Mouse (Mus musculus): ENCODE measurements around the gene BC030870. TPM values are rescaled to one million over a fixed set of nuclear protein-coding genes. Genes with fewer than 3 reads are reported as not detected.

Gene BC030870
- polyA plus RNA-seq, 1 experiment from 2014 or later, result 2.6 TPM

GRCm38 (mm10) chr8:65104041-65104440 lies 25.3 kb downstream of the BC030870 start:
- Histone ChIP-seq H3K36me3 (ENCODE audit: insufficient read depth) (no peaks in the 10 kb centered on the region), H3K27ac (ENCODE audit: low read depth) (no peak overlapping the region), H3K9ac (no peak overlapping the region), H3K9me3 (ENCODE audit: low read depth, low read length) (no peaks in the 10 kb centered on the region), H3K4me1 (ENCODE audit: insufficient read depth) (no peaks in the 10 kb centered on the region), H3K4me2 (no peak overlapping the region), H3K4me3 (ENCODE audit: low read depth, low read length) (no peak overlapping the region), H3K27me3 (ENCODE audit: insufficient read depth, low read length) (no peaks in the 10 kb centered on the region)
- ATAC-seq (ENCODE audit: insufficient read depth), result no peak
- TF ChIP-seq CTCF (IDR thresholded peaks at IDR 0.05; ENCODE audit: low read depth), result no peak
- no peak for DNase-seq
- WGBS, result 55% methylated on average over 4 of the region's 4 CpGs

GRCm38 (mm10) chr8:65103632-65104031 lies 25.7 kb downstream of the BC030870 start:
- no peaks in the 10 kb centered on the region for H3K9me3 ChIP-seq (ENCODE audit: low read depth, low read length)
- H3K27ac ChIP-seq (ENCODE audit: low read depth), result no peak overlapping the region
- DNase-seq, result no peak
- no peaks in the 10 kb centered on the region for H3K27me3 ChIP-seq (ENCODE audit: insufficient read depth, low read length)
- ATAC-seq (ENCODE audit: insufficient read depth), result no peak
- H3K4me3 ChIP-seq (ENCODE audit: low read depth, low read length), result no peak overlapping the region
- no peaks in the 10 kb centered on the region for H3K36me3 ChIP-seq (ENCODE audit: insufficient read depth)
- H3K4me2 ChIP-seq, result no peak overlapping the region
- WGBS, result 87% methylated on average over 7 of the region's 7 CpGs
- no peak for TF ChIP-seq CTCF (IDR thresholded peaks at IDR 0.05; ENCODE audit: low read depth)
- H3K9ac ChIP-seq, result no peak overlapping the region
- H3K4me1 ChIP-seq (ENCODE audit: insufficient read depth), result no peaks in the 10 kb centered on the region

- no peaks in the 10 kb centered on the region for H3K4me1 ChIP-seq (ENCODE audit: insufficient read depth)
- WGBS, result 42% methylated on average over 3 of the region's 3 CpGs
- no peak overlapping the region for H3K27ac ChIP-seq (ENCODE audit: low read depth)
- no peak overlapping the region for H3K9ac ChIP-seq
- no peak overlapping the region for H3K4me2 ChIP-seq
- H3K9me3 ChIP-seq (ENCODE audit: low read depth, low read length), result no peaks in the 10 kb centered on the region
- H3K27me3 ChIP-seq (ENCODE audit: insufficient read depth, low read length), result no peaks in the 10 kb centered on the region
- TF ChIP-seq CTCF (IDR thresholded peaks at IDR 0.05; ENCODE audit: low read depth), result no peak
- no peak for ATAC-seq (ENCODE audit: insufficient read depth)
- no peaks in the 10 kb centered on the region for H3K36me3 ChIP-seq (ENCODE audit: insufficient read depth)
- no peak overlapping the region for H3K4me3 ChIP-seq (ENCODE audit: low read depth, low read length)
- DNase-seq, result no peak
Observed at GRCm38 (mm10) chr8:65099735-65100134, 29.6 kb downstream of the BC030870 start.

- TF ChIP-seq CTCF (IDR thresholded peaks at IDR 0.05; ENCODE audit: low read depth), result no peak
- Histone ChIP-seq H3K9me3 (ENCODE audit: low read depth, low read length) (no peaks in the 10 kb centered on the region), H3K27me3 (ENCODE audit: insufficient read depth, low read length) (no peaks in the 10 kb centered on the region), H3K36me3 (ENCODE audit: insufficient read depth) (no peaks in the 10 kb centered on the region), H3K4me1 (ENCODE audit: insufficient read depth) (no peaks in the 10 kb centered on the region), H3K27ac (ENCODE audit: low read depth) (no peak overlapping the region), H3K9ac (no peak overlapping the region), H3K4me2 (no peak overlapping the region), H3K4me3 (ENCODE audit: low read depth, low read length) (no peak overlapping the region)
- ATAC-seq (ENCODE audit: insufficient read depth) (no peak), DNase-seq (peak; percentile 34)
- WGBS, result 31% methylated on average over 7 of the region's 7 CpGs
Observed at GRCm38 (mm10) chr8:65097760-65098415, 31.5 kb downstream of the BC030870 start.

- Histone ChIP-seq H3K27me3 (ENCODE audit: insufficient read depth, low read length) (no peaks in the 10 kb centered on the region), H3K9ac (no peak overlapping the region), H3K4me3 (ENCODE audit: low read depth, low read length) (no peak overlapping the region), H3K9me3 (ENCODE audit: low read depth, low read length) (no peaks in the 10 kb centered on the region), H3K36me3 (ENCODE audit: insufficient read depth) (no peaks in the 10 kb centered on the region), H3K4me2 (no peak overlapping the region), H3K27ac (ENCODE audit: low read depth) (no peak overlapping the region), H3K4me1 (ENCODE audit: insufficient read depth) (no peaks in the 10 kb centered on the region)
- DNase-seq (no peak), ATAC-seq (ENCODE audit: insufficient read depth) (no peak)
- TF ChIP-seq CTCF (IDR thresholded peaks at IDR 0.05; ENCODE audit: low read depth), result no peak
- 58% methylated on average over 7 of the region's 7 CpGs for WGBS
Observed at GRCm38 (mm10) chr8:65089781-65090180, 39.6 kb downstream of the BC030870 start.

- no peaks in the 10 kb centered on the region for H3K27me3 ChIP-seq (ENCODE audit: insufficient read depth, low read length)
Observed at GRCm38 (mm10) chr8:65088120-65088519, 41.2 kb downstream of the BC030870 start.

GRCm38 (mm10) chr8:65087711-65088110 lies 41.7 kb downstream of the BC030870 start:
- DNase-seq (peak; percentile 51), ATAC-seq (ENCODE audit: insufficient read depth) (peak; percentile 24; the same call in 1 of the 2 replicates)
- no peak overlapping the region for H3K4me3 ChIP-seq (ENCODE audit: low read depth, low read length)
- 50% methylated on average over 8 of the region's 8 CpGs for WGBS
- no peaks in the 10 kb centered on the region for H3K27me3 ChIP-seq (ENCODE audit: insufficient read depth, low read length)
- TF ChIP-seq CTCF (IDR thresholded peaks at IDR 0.05; ENCODE audit: low read depth), result no peak
- H3K9me3 ChIP-seq (ENCODE audit: low read depth, low read length), result no peaks in the 10 kb centered on the region
- H3K27ac ChIP-seq (ENCODE audit: low read depth), result no peak overlapping the region
- H3K36me3 ChIP-seq (ENCODE audit: insufficient read depth), result no peaks in the 10 kb centered on the region
- H3K4me1 ChIP-seq (ENCODE audit: insufficient read depth), result no peaks in the 10 kb centered on the region
- H3K9ac ChIP-seq, result no peak overlapping the region
- H3K4me2 ChIP-seq, result no peak overlapping the region

More at GRCm38 (mm10) chr8:65088120-65088519, 41.2 kb downstream of the BC030870 start:
- no peaks in the 10 kb centered on the region for H3K36me3 ChIP-seq (ENCODE audit: insufficient read depth)
- H3K4me3 ChIP-seq (ENCODE audit: low read depth, low read length), result no peak overlapping the region
- H3K9me3 ChIP-seq (ENCODE audit: low read depth, low read length), result no peaks in the 10 kb centered on the region
- H3K27ac ChIP-seq (ENCODE audit: low read depth), result no peak overlapping the region
- H3K4me1 ChIP-seq (ENCODE audit: insufficient read depth), result no peaks in the 10 kb centered on the region
- 90% methylated on average over 12 of the region's 12 CpGs for WGBS
- ATAC-seq (ENCODE audit: insufficient read depth), result no peak
- H3K4me2 ChIP-seq, result no peak overlapping the region
- DNase-seq, result no peak
- TF ChIP-seq CTCF (IDR thresholded peaks at IDR 0.05; ENCODE audit: low read depth), result no peak
- no peak overlapping the region for H3K9ac ChIP-seq
